ENCODE assay signal across 8 mouse cellular contexts in the genomic region with DNA sequence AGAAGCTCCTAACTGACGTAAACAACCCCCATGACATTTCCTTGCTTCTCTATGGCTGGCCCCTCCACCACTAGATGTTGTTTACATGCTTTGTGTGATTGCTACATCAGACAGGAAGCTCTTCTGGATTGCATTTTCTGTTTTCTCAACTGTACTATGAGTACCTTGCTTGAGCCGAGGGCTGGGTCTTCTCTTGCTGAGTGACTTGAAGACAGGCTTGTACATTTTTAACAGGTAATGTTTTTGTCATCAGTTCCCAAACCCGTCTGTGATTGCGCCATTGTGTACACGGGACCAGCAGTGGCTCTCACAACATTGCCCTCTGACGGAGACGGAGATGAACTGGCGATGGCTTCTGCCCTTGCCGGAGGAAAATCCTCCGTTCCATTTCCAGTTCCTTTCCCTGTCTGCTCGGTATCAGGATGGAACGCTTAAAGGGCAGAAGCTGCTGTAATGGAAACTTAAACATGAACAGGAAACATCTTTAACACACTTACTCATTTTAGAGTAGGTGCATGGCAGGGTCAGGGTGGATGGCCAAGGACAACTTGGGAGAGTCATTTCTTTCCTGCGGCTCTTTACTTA.
DNase-seq lines count a peak whose midpoint lies in the region; ATAC-seq lines count a peak whose summit lies in the region.

No protein-coding gene starts in this region.

- WGBS in lung, embryonic 15.5 days, result 59% methylated on average over 13 of the region's 13 CpGs
- WGBS in hindbrain, embryonic 11.5 days, result 87% methylated on average over 13 of the region's 13 CpGs
- 94% methylated on average over 13 of the region's 13 CpGs for WGBS in forebrain, embryonic 13.5 days
- 72% methylated on average over 13 of the region's 13 CpGs for WGBS in intestine, embryonic 16.5 days

- peak; percentile 52 for DNase-seq in R1 (ENCODE audit: low read depth, low spot score)
- peak; percentile 65 for DNase-seq in adrenal gland, postnatal 36 days
- DNase-seq in layer of hippocampus, adult 8-10 months (ENCODE audit: low spot score in 2 of 2), result no peak
- DNase-seq in hindbrain, embryonic 11.5 days (ENCODE audit: low spot score), result no peak

- no peaks in the 10 kb centered on the region for H3K36me3 ChIP-seq in lung, embryonic 15.5 days
- no peaks in the 10 kb centered on the region for H3K36me3 ChIP-seq in hindbrain, embryonic 11.5 days (ENCODE audit: control insufficient read depth, insufficient read depth, low read length)
- no peaks in the 10 kb centered on the region for H3K36me3 ChIP-seq in forebrain, embryonic 13.5 days (ENCODE audit: poor library complexity, severe bottlenecking)
- no peaks in the 10 kb centered on the region for H3K36me3 ChIP-seq in intestine, embryonic 16.5 days (ENCODE audit: control insufficient read depth, insufficient read depth, low read length)

- no peaks in the 10 kb centered on the region for H3K27me3 ChIP-seq in lung, embryonic 15.5 days
- H3K27me3 ChIP-seq in hindbrain, embryonic 11.5 days (ENCODE audit: control insufficient read depth, insufficient read depth, low read length), result no peaks in the 10 kb centered on the region
- no peaks in the 10 kb centered on the region for H3K27me3 ChIP-seq in forebrain, embryonic 13.5 days
- H3K27me3 ChIP-seq in intestine, embryonic 16.5 days (replicated peaks; ENCODE audit: control insufficient read depth, insufficient read depth, low read length), result no peaks in the 10 kb centered on the region

- ATAC-seq in hematopoietic stem cell, adult 5-6 weeks (replicated peaks in 1 of 2; ENCODE audit: insufficient read depth in 1 of 2, low FRiP score in 2 of 2, low TSS enrichment in 1 of 2, low read depth in 1 of 2, poor library complexity in 2 of 2, severe bottlenecking in 2 of 2), result peak; percentile 33 to 67; a peak in 3 of 4 replicates
- no peak for ATAC-seq in lung, embryonic 15.5 days (ENCODE audit: borderline replicate concordance, extremely low read depth, low FRiP score, low TSS enrichment)
- no peak for ATAC-seq in hindbrain, embryonic 11.5 days (ENCODE audit: low FRiP score)
- ATAC-seq in forebrain, embryonic 13.5 days, result no peak
- no peak for ATAC-seq in intestine, embryonic 16.5 days

- no peak overlapping the region for H3K27ac ChIP-seq in lung, embryonic 15.5 days
- H3K27ac ChIP-seq in hindbrain, embryonic 11.5 days (ENCODE audit: low read depth, low read length), result no peak overlapping the region
- H3K27ac ChIP-seq in forebrain, embryonic 13.5 days, result no peak overlapping the region
- H3K27ac ChIP-seq in intestine, embryonic 16.5 days (ENCODE audit: low read length), result no peak overlapping the region

- no peaks in the 10 kb centered on the region for H3K9me3 ChIP-seq in lung, embryonic 15.5 days
- no peaks in the 10 kb centered on the region for H3K9me3 ChIP-seq in hindbrain, embryonic 11.5 days (ENCODE audit: control insufficient read depth, low read length)
- no peaks in the 10 kb centered on the region for H3K9me3 ChIP-seq in forebrain, embryonic 13.5 days (replicated peaks)
- no peaks in the 10 kb centered on the region for H3K9me3 ChIP-seq in intestine, embryonic 16.5 days (ENCODE audit: control insufficient read depth, low read length)

- H3K4me3 ChIP-seq in lung, embryonic 15.5 days, result no peak overlapping the region
- no peak overlapping the region for H3K4me3 ChIP-seq in hindbrain, embryonic 11.5 days (ENCODE audit: low read depth, low read length)
- H3K4me3 ChIP-seq in forebrain, embryonic 13.5 days, result no peak overlapping the region
- no peak overlapping the region for H3K4me3 ChIP-seq in intestine, embryonic 16.5 days (ENCODE audit: low read length)

- H3K9ac ChIP-seq in lung, embryonic 15.5 days, result no peak overlapping the region
- H3K9ac ChIP-seq in hindbrain, embryonic 11.5 days (ENCODE audit: low read depth, low read length), result no peak overlapping the region
- H3K9ac ChIP-seq in forebrain, embryonic 13.5 days, result no peak overlapping the region
- no peak overlapping the region for H3K9ac ChIP-seq in intestine, embryonic 16.5 days (ENCODE audit: low read depth, low read length)

- H3K4me2 ChIP-seq in lung, embryonic 15.5 days, result peak overlapping the region; percentile 26
- no peak overlapping the region for H3K4me2 ChIP-seq in hindbrain, embryonic 11.5 days (replicated peaks; ENCODE audit: low read depth, low read length)
- H3K4me2 ChIP-seq in forebrain, embryonic 13.5 days, result no peak overlapping the region
- no peak overlapping the region for H3K4me2 ChIP-seq in intestine, embryonic 16.5 days (ENCODE audit: low read depth, low read length)

- peaks cover 4% of the 10 kb centered on the region; the same call in 1 of the 2 replicates for H3K4me1 ChIP-seq in lung, embryonic 15.5 days
- no peaks in the 10 kb centered on the region for H3K4me1 ChIP-seq in hindbrain, embryonic 11.5 days (replicated peaks; ENCODE audit: control insufficient read depth, insufficient read depth, low read length)
- H3K4me1 ChIP-seq in forebrain, embryonic 13.5 days, result no peaks in the 10 kb centered on the region
- 0 out of 2 replicates have a peak, but pooled peaks cover 6% of the 10 kb centered on the region for H3K4me1 ChIP-seq in intestine, embryonic 16.5 days (ENCODE audit: control insufficient read depth, insufficient read depth, low read length)

Comparison
In these comparisons a context has a peak if more than half of its experiments do, and no peak if none do; other contexts are left out.
1. DNase-seq: peak in R1 (single experiment) and adrenal gland, postnatal 36 days (2 of 2); none in layer of hippocampus, adult 8-10 months (0 of 2) and hindbrain, embryonic 11.5 days (single experiment).
2. ATAC-seq: peak in hematopoietic stem cell, adult 5-6 weeks (2 of 2); none in lung, embryonic 15.5 days (single experiment), hindbrain, embryonic 11.5 days (single experiment), forebrain, embryonic 13.5 days (single experiment) and intestine, embryonic 16.5 days (single experiment).